Mouse (Mus musculus) MEL (cell line): ENCODE results near the gene Gm21976. TPM values are rescaled to one million over a fixed set of nuclear protein-coding genes. Genes with fewer than 3 reads are reported as not detected.
A peak's percentile ranks its signal among the peaks of the same experiment; 100 is the strongest.

Experiments
- DNase-seq: peaks from one replicate; pipeline ENCODE4 v3.0.0; 2011; ENCODE audit warnings: low read depth, low spot score
- H3K27ac ChIP-seq: 2 replicates; pipeline ENCODE4 v1.5.1; 2012; ENCODE audit warnings: low read depth, mild to moderate bottlenecking, control low read depth, low read length, moderate library complexity; ENCODE audit not compliant: control insufficient read depth
- H3K27me3 ChIP-seq, 2 experiments: fragments of 150-350 bp in 1 of 2; sonication (generic) in 1 of 2; 2 replicates each; pipeline ENCODE4 v1.6.1; 2012; ENCODE audit warnings: low read length in 2 of 2, mild to moderate bottlenecking in 2 of 2, improper control_type of control experiment in 1 of 2, moderate library complexity in 1 of 2; ENCODE audit not compliant: insufficient read depth in 2 of 2, control insufficient read depth in 1 of 2
- H3K36me3 ChIP-seq, 2 experiments: 2 replicates each; pipeline ENCODE4 v1.6.1; 2012 to 2014; ENCODE audit warnings: low read length in 2 of 2, improper control_type of control experiment in 1 of 2, inconsistent platforms in 1 of 2, mild to moderate bottlenecking in 1 of 2; ENCODE audit not compliant: insufficient read depth in 2 of 2, control insufficient read depth in 1 of 2
- H3K4me1 ChIP-seq, 2 experiments: fragments of 150-350 bp in 1 of 2; sonication (generic) in 1 of 2; 2 replicates each; pipeline ENCODE4 v1.6.1; 2012; ENCODE audit warnings: low read length in 2 of 2, improper control_type of control experiment in 1 of 2, mild to moderate bottlenecking in 1 of 2; ENCODE audit not compliant: insufficient read depth in 2 of 2, control insufficient read depth in 1 of 2
- H3K4me3 ChIP-seq, 2 experiments: fragments of 150-350 bp in 1 of 2; sonication (generic) in 1 of 2; 2 replicates each; pipeline ENCODE4 v1.5.1; 2012; ENCODE audit warnings: low read depth in 2 of 2, low read length in 2 of 2, mild to moderate bottlenecking in 2 of 2, moderate library complexity in 2 of 2, control low read depth in 1 of 2, improper control_type of control experiment in 1 of 2; ENCODE audit not compliant: control insufficient read depth in 1 of 2, insufficient read depth in 1 of 2
- H3K79me2 ChIP-seq: 2 replicates; pipeline ENCODE4 v1.6.1; 2012; ENCODE audit warnings: mild to moderate bottlenecking, low read length, moderate library complexity; ENCODE audit not compliant: control insufficient read depth, poor library complexity, insufficient read depth
- H3K9ac ChIP-seq: 2 replicates; pipeline ENCODE4 v1.6.1; 2012; ENCODE audit warnings: low read depth, mild to moderate bottlenecking, control low read depth, low read length, moderate library complexity; ENCODE audit not compliant: control insufficient read depth, poor library complexity, severe bottlenecking
- H3K9me3 ChIP-seq: fragments of 150-350 bp; sonication (generic); replicated peaks from 2 replicates; pipeline ENCODE4 v1.6.1; 2012; ENCODE audit warnings: mild to moderate bottlenecking, low read length, improper control_type of control experiment, moderate library complexity; ENCODE audit not compliant: insufficient read depth
- BHLHE40 ChIP-seq: IDR thresholded peaks from 2 replicates; pipeline ENCODE4 v1.6.1; 2012; ENCODE audit warnings: low read depth, mild to moderate bottlenecking, inconsistent platforms, low read length, improper control_type of control experiment, borderline replicate concordance
- CHD2 ChIP-seq: IDR thresholded peaks from 2 replicates; pipeline ENCODE4 v1.6.1; 2011; ENCODE audit warnings: low read length, improper control_type of control experiment
- CTCF ChIP-seq, 3 experiments: IDR thresholded peaks in 2 of 3; conservative IDR thresholded peaks in 1 of 3; 2 replicates each; pipeline ENCODE4 v1.5.1; 2011 to 2012; ENCODE audit warnings: low read length in 3 of 3, low read depth in 2 of 3, mild to moderate bottlenecking in 2 of 3, improper control_type of control experiment in 1 of 3, inconsistent platforms in 1 of 3, mixed read lengths in 1 of 3, moderate library complexity in 1 of 3; ENCODE audit not compliant: control insufficient read depth in 1 of 3, insufficient read depth in 1 of 3, poor library complexity in 1 of 3, severe bottlenecking in 1 of 3
- ELF1 ChIP-seq: IDR thresholded peaks from 2 replicates; pipeline ENCODE4 v1.6.1; 2014; ENCODE audit warnings: low read depth, mild to moderate bottlenecking, inconsistent platforms, low read length, improper control_type of control experiment, moderate library complexity
- EP300 ChIP-seq, 2 experiments: IDR thresholded peaks; 2 replicates each; pipeline ENCODE4 v1.6.1; 2011; ENCODE audit warnings: improper control_type of control experiment in 2 of 2, low read length in 2 of 2, low read depth in 1 of 2, mild to moderate bottlenecking in 1 of 2
- GABPA ChIP-seq: IDR thresholded peaks from 2 replicates; pipeline ENCODE4 v1.6.1; 2012; ENCODE audit warnings: low read depth, mild to moderate bottlenecking, inconsistent platforms, low read length, improper control_type of control experiment, moderate library complexity
- GATA1 ChIP-seq: IDR thresholded peaks from 2 replicates; pipeline ENCODE4 v1.6.1; 2011; ENCODE audit warnings: low read depth, low read length, improper control_type of control experiment
- JUND ChIP-seq: IDR thresholded peaks from 2 replicates; pipeline ENCODE4 v1.6.1; 2011; ENCODE audit warnings: low read depth, mild to moderate bottlenecking, improper control_type of control experiment, low read length
- MAFK ChIP-seq: IDR thresholded peaks from 2 replicates; pipeline ENCODE4 v1.6.1; 2011; ENCODE audit warnings: low read depth, mild to moderate bottlenecking, low read length, improper control_type of control experiment, borderline replicate concordance
- MAX ChIP-seq: IDR thresholded peaks from 2 replicates; pipeline ENCODE4 v1.6.1; 2011; ENCODE audit warnings: low read length, improper control_type of control experiment
- MAZ ChIP-seq: IDR thresholded peaks from 2 replicates; pipeline ENCODE4 v1.6.1; 2012; ENCODE audit warnings: low read depth, mild to moderate bottlenecking, inconsistent platforms, low read length, improper control_type of control experiment
- MEF2A ChIP-seq: IDR thresholded peaks from 2 replicates; pipeline ENCODE4 v1.6.1; 2014; ENCODE audit warnings: low read depth, mild to moderate bottlenecking, inconsistent platforms, low read length, improper control_type of control experiment; ENCODE audit not compliant: poor library complexity, insufficient replicate concordance, severe bottlenecking; ENCODE audit errors: extremely low read depth
- MXI1 ChIP-seq: IDR thresholded peaks from 2 replicates; pipeline ENCODE4 v1.6.1; 2011; ENCODE audit warnings: mild to moderate bottlenecking, low read depth, low read length, improper control_type of control experiment
- MYB ChIP-seq: IDR thresholded peaks from 2 replicates; pipeline ENCODE4 v1.6.1; 2011; ENCODE audit warnings: mild to moderate bottlenecking, low read depth, low read length, improper control_type of control experiment
- NELFE ChIP-seq: IDR thresholded peaks from 2 replicates; pipeline ENCODE4 v1.6.1; 2011; ENCODE audit warnings: low read depth, low read length, improper control_type of control experiment
- NRF1 ChIP-seq: IDR thresholded peaks from 2 replicates; pipeline ENCODE4 v1.6.1; 2014; ENCODE audit warnings: low read depth, mild to moderate bottlenecking, inconsistent platforms, low read length, improper control_type of control experiment, moderate library complexity; ENCODE audit not compliant: poor library complexity, insufficient read depth, severe bottlenecking
- POLR2A ChIP-seq, 2 experiments: IDR thresholded peaks; 2 replicates each; pipeline ENCODE4 v1.6.1; 2011 to 2012; ENCODE audit warnings: low read length in 2 of 2, mild to moderate bottlenecking in 2 of 2, control low read depth in 1 of 2, improper control_type of control experiment in 1 of 2, low read depth in 1 of 2, moderate library complexity in 1 of 2; ENCODE audit not compliant: control insufficient read depth in 1 of 2, insufficient read depth in 1 of 2, poor library complexity in 1 of 2
- POLR2AphosphoS2 ChIP-seq: IDR thresholded peaks from 2 replicates; pipeline ENCODE4 v1.6.1; 2011; ENCODE audit warnings: low read length, improper control_type of control experiment
- POLR2AphosphoS5 ChIP-seq: IDR thresholded peaks from 2 replicates; pipeline ENCODE4 v1.6.1; 2012; ENCODE audit warnings: low read depth, borderline replicate concordance, mild to moderate bottlenecking, inconsistent platforms, low read length, moderate library complexity, mixed read lengths
- RAD21 ChIP-seq: IDR thresholded peaks from 2 replicates; pipeline ENCODE4 v1.6.1; 2011; ENCODE audit warnings: mild to moderate bottlenecking, low read depth, low read length, improper control_type of control experiment
- RCOR1 ChIP-seq: IDR thresholded peaks from 2 replicates; pipeline ENCODE4 v1.6.1; 2012; ENCODE audit warnings: low read depth, mild to moderate bottlenecking, inconsistent platforms, low read length, improper control_type of control experiment
- SMC3 ChIP-seq: IDR thresholded peaks from 2 replicates; pipeline ENCODE4 v1.6.1; 2011; ENCODE audit warnings: low read depth, low read length, improper control_type of control experiment
- TAL1 ChIP-seq: IDR thresholded peaks from 2 replicates; pipeline ENCODE4 v1.6.1; 2012; ENCODE audit warnings: mild to moderate bottlenecking, inconsistent platforms, low read length, moderate library complexity, mixed read lengths
- UBTF ChIP-seq: IDR thresholded peaks from 2 replicates; pipeline ENCODE4 v1.6.1; 2012; ENCODE audit warnings: low read depth, mild to moderate bottlenecking, inconsistent platforms, low read length, improper control_type of control experiment, moderate library complexity, borderline replicate concordance; ENCODE audit not compliant: insufficient read depth
- USF1 ChIP-seq: IDR thresholded peaks from 2 replicates; pipeline ENCODE4 v1.6.1; 2014; ENCODE audit warnings: low read depth, mild to moderate bottlenecking, inconsistent platforms, low read length, improper control_type of control experiment, moderate library complexity
- USF2 ChIP-seq, 2 experiments: IDR thresholded peaks; 2 replicates each; pipeline ENCODE4 v1.6.1; 2011 to 2012; ENCODE audit warnings: improper control_type of control experiment in 2 of 2, low read length in 2 of 2, borderline replicate concordance in 1 of 2, inconsistent platforms in 1 of 2, low read depth in 1 of 2, mild to moderate bottlenecking in 1 of 2; ENCODE audit not compliant: insufficient read depth in 1 of 2
- ZKSCAN1 ChIP-seq: IDR thresholded peaks from 2 replicates; pipeline ENCODE4 v1.6.1; 2012; ENCODE audit warnings: low read depth, mild to moderate bottlenecking, inconsistent platforms, low read length, improper control_type of control experiment, moderate library complexity
- ZMIZ1 ChIP-seq: IDR thresholded peaks from 2 replicates; pipeline ENCODE4 v1.6.1; 2012; ENCODE audit warnings: low read depth, mild to moderate bottlenecking, inconsistent platforms, low read length, improper control_type of control experiment, moderate library complexity
- polyA plus RNA-seq, 2 experiments: library from polyadenylated mRNA; stranded (reverse) in 1 of 2; unstranded in 1 of 2; fragments of >175 nt in 1 of 2; fragments of >200 nt in 1 of 2; gene quantifications; 2 replicates each; pipeline versions ENCODE4 v1.2.1 to v1.2.4; 2012; ENCODE audit warnings: low replicate concordance in 2 of 2, low read depth in 1 of 2; ENCODE audit not compliant: insufficient read length in 2 of 2, insufficient read depth in 1 of 2, missing spikeins in 1 of 2
- total RNA-seq: library from RNA; depleted of rRNA; stranded (reverse); fragments of 300-350 nt; gene quantifications from 2 replicates; pipeline ENCODE4 v1.2.3, GENCODE M21; 2012

Gm21976 gene
- total and polyA plus RNA-seq, 3 experiments = not detected

- TF ChIP-seq MXI1 (peak; percentile 66; the same call in 1 of the 2 replicates), BHLHE40 (peak; percentile 85), SMC3 (no peak), JUND (no peak), POLR2AphosphoS2 (no peak), CTCF (IDR thresholded peaks at IDR 0.05 in 2 of 3, conservative IDR thresholded peaks at IDR 0.05 in 1 of 3; ENCODE audit: control insufficient read depth in 1 of 3, insufficient read depth in 1 of 3, low read depth in 2 of 3, low read length in 3 of 3, poor library complexity in 1 of 3, severe bottlenecking in 1 of 3) (no peak), GATA1 (no peak), EP300 (IDR thresholded peaks at IDR 0.05; ENCODE audit: low read depth in 1 of 2, low read length in 2 of 2) (no peak), ZKSCAN1 (no peak), USF2 (IDR thresholded peaks at IDR 0.05; ENCODE audit: borderline replicate concordance in 1 of 2, insufficient read depth in 1 of 2, low read depth in 1 of 2, low read length in 2 of 2) (no peak), MAZ (no peak), RCOR1 (no peak), RAD21 (no peak), NELFE (no peak)
- TF ChIP-seq, all 39 proteins: peak for 4
Measured at GRCm38 (mm10) chr13:98264111-98264510, 15.6 kb upstream of the Gm21976 start (continued).

GRCm38 (mm10) chr13:98274023-98274422 lies 5.7 kb upstream of the Gm21976 start:
- Histone ChIP-seq H3K4me3 (no peak overlapping the region), H3K9me3 (no peaks in the 10 kb centered on the region), H3K27me3 (no peaks in the 10 kb centered on the region), H3K79me2 (no peaks in the 10 kb centered on the region), H3K27ac (peak overlapping the region; percentile 61), H3K4me1 (peaks cover 23 to 31% of the 10 kb centered on the region in 2 experiments), H3K9ac (no peak overlapping the region), H3K36me3 (peaks cover 6 to 35% of the 10 kb centered on the region in 2 experiments)
- DNase-seq = peak; percentile 62
- TF ChIP-seq ZKSCAN1 (no peak), EP300 (IDR thresholded peaks at IDR 0.05; ENCODE audit: low read depth in 1 of 2, low read length in 2 of 2) (peak; percentile 55 to 58), ZMIZ1 (0 out of 2 replicates have a peak, but pooled peaks have one; percentile 39), RCOR1 (peak; percentile 21; the same call in 1 of the 2 replicates), POLR2A (IDR thresholded peaks at IDR 0.05; ENCODE audit: control insufficient read depth in 1 of 2, insufficient read depth in 1 of 2, low read depth in 1 of 2, low read length in 2 of 2, poor library complexity in 1 of 2) (peak in 1 of 2 experiments; percentile 27; a peak in 1 of 4 replicates), MYB (0 out of 2 replicates have a peak, but pooled peaks have one; percentile 34), ELF1 (no peak)

GRCm38 (mm10) chr13:98275646-98276045 lies 4.0 kb upstream of the Gm21976 start:
- Histone ChIP-seq H3K27me3 (no peaks in the 10 kb centered on the region), H3K9me3 (no peaks in the 10 kb centered on the region), H3K36me3 (peaks cover 6 to 35% of the 10 kb centered on the region in 2 experiments), H3K4me3 (no peak overlapping the region), H3K27ac (peak overlapping the region; percentile 91), H3K4me1 (peaks cover 23 to 31% of the 10 kb centered on the region in 2 experiments), H3K9ac (no peak overlapping the region), H3K79me2 (no peaks in the 10 kb centered on the region)
- DNase-seq = peak; percentile 94
- TF ChIP-seq TAL1 (peak; percentile 99), MAFK (peak; percentile 59; the same call in 1 of the 2 replicates), GATA1 (peak; percentile 98), MAX (no peak), POLR2AphosphoS5 (no peak), CHD2 (peak; percentile 19; the same call in 1 of the 2 replicates), MEF2A (no peak), USF2 (IDR thresholded peaks at IDR 0.05; ENCODE audit: borderline replicate concordance in 1 of 2, insufficient read depth in 1 of 2, low read depth in 1 of 2, low read length in 2 of 2) (no peak), GABPA (no peak), MXI1 (no peak), BHLHE40 (peak; percentile 83), NRF1 (no peak), NELFE (no peak), USF1 (no peak), UBTF (no peak), EP300 (IDR thresholded peaks at IDR 0.05; ENCODE audit: low read depth in 1 of 2, low read length in 2 of 2) (peak; percentile 99 to 100)
